In genomic region chr2:180894029-180894623, GRCm38 (mm10) we compare ENCODE assay signal across 9 mouse cellular contexts. TPM values are rescaled to one million over a fixed set of nuclear protein-coding genes. Genes with fewer than 3 reads are reported as not detected.
DNase-seq lines count a peak whose midpoint lies in the region; ATAC-seq and TF ChIP-seq lines count a peak whose summit lies in the region.
"Had no signal": no experiment of that assay in that cellular context is flagged by ENCODE, and none has a peak within 500 bp of the region (broad histone marks: within the 10 kb centered on the region; RNA-seq: fewer than 3 reads in every experiment).

No protein-coding gene starts in this region.

- H3K36me3 ChIP-seq in embryonic facial prominence, embryonic 15.5 days: no peaks in the 10 kb centered on the region
- no peaks in the 10 kb centered on the region for H3K36me3 ChIP-seq in hindbrain, embryonic 16.5 days (ENCODE audit: control insufficient read depth, insufficient read depth, low read length)
- peaks cover 13% of the 10 kb centered on the region for H3K36me3 ChIP-seq in midbrain, embryonic 10.5 days
- no peaks in the 10 kb centered on the region for H3K36me3 ChIP-seq in testis, adult 2 months (ENCODE audit: control insufficient read depth, insufficient read depth, low read length)

- TF ChIP-seq CTCF in testis, adult 2 months (IDR thresholded peaks at IDR 0.05; ENCODE audit: control insufficient read depth, insufficient read depth, insufficient replicate concordance, low read depth, low read length): no peak

- peak overlapping the region; percentile 85 for H3K4me2 ChIP-seq in embryonic facial prominence, embryonic 15.5 days (replicated peaks)
- peak overlapping the region; percentile 61 for H3K4me2 ChIP-seq in hindbrain, embryonic 16.5 days (ENCODE audit: low read length)

- peak; percentile 37 for DNase-seq in CD4-positive, CD25-positive, alpha-beta regulatory T cell, adult 2 months (ENCODE audit: low read depth, low spot score)
- DNase-seq in adrenal gland, postnatal 36 days: peak; percentile 82 to 84
- peak; percentile 41 to 55 for DNase-seq in left cerebral cortex, postnatal 25 days (ENCODE audit: low spot score in 2 of 2)
- peak; percentile 90 for DNase-seq in midbrain, embryonic 10.5 days (ENCODE audit: low spot score)

- peaks cover 82% of the 10 kb centered on the region for H3K27me3 ChIP-seq in embryonic facial prominence, embryonic 15.5 days
- 0 out of 2 replicates have a peak, but pooled peaks cover 4% of the 10 kb centered on the region for H3K27me3 ChIP-seq in hindbrain, embryonic 16.5 days (replicated peaks; ENCODE audit: control insufficient read depth, insufficient read depth, low read length)
- H3K27me3 ChIP-seq in midbrain, embryonic 10.5 days (ENCODE audit: low read depth, poor library complexity, severe bottlenecking): peaks cover 58% of the 10 kb centered on the region
- no peaks in the 10 kb centered on the region; the same call in 1 of the 2 replicates for H3K27me3 ChIP-seq in testis, adult 2 months (ENCODE audit: control insufficient read depth, insufficient read depth, low read length)

- no peak overlapping the region for H3K27ac ChIP-seq in embryonic facial prominence, embryonic 15.5 days (replicated peaks)
- peak overlapping the region; percentile 98 for H3K27ac ChIP-seq in hindbrain, embryonic 16.5 days (ENCODE audit: low read depth, low read length)
- peak overlapping the region; percentile 99 for H3K27ac ChIP-seq in midbrain, embryonic 10.5 days (replicated peaks)
- no peak overlapping the region for H3K27ac ChIP-seq in testis, adult 2 months (ENCODE audit: control insufficient read depth, insufficient read depth, low read depth, low read length)

- H3K4me3 ChIP-seq in embryonic facial prominence, embryonic 15.5 days (replicated peaks): peak overlapping the region; percentile 44
- H3K4me3 ChIP-seq in hindbrain, embryonic 16.5 days (ENCODE audit: low read length): peak overlapping the region; percentile 77
- H3K4me3 ChIP-seq in midbrain, embryonic 10.5 days: peak overlapping the region; percentile 78
- peak overlapping the region; percentile 62 for H3K4me3 ChIP-seq in testis, adult 2 months (ENCODE audit: control insufficient read depth, low read depth, low read length)
- H3K4me3 ChIP-seq: erythroblast, embryonic 14.5 days had no signal

- intact Hi-C loops in left cerebral cortex, postnatal 25 days (cut with DNase I): no loop called here

- H3K9ac ChIP-seq in embryonic facial prominence, embryonic 15.5 days: no peak overlapping the region
- H3K9ac ChIP-seq in hindbrain, embryonic 16.5 days (ENCODE audit: low read depth, low read length): peak overlapping the region; percentile 96

- TF ChIP-seq POLR2A in testis, adult 2 months (IDR thresholded peaks at IDR 0.05; ENCODE audit: control insufficient read depth, low read depth, low read length): no peak

- 3% methylated on average over 56 of the region's 57 CpGs for WGBS in embryonic facial prominence, embryonic 15.5 days
- WGBS in hindbrain, embryonic 16.5 days: under 1% methylated on average over 55 of the region's 57 CpGs
- WGBS in midbrain, embryonic 10.5 days: under 1% methylated on average over 57 of the region's 57 CpGs

- no peak for ATAC-seq in CD4-positive, CD25-positive, alpha-beta regulatory T cell, adult 4 months
- ATAC-seq in embryonic facial prominence, embryonic 15.5 days (ENCODE audit: insufficient number of reproducible peaks, low FRiP score, low TSS enrichment, low read depth): no peak; the same call in 1 of the 2 replicates
- ATAC-seq in hindbrain, embryonic 16.5 days: peak; percentile 9

- peaks cover 26% of the 10 kb centered on the region for H3K4me1 ChIP-seq in embryonic facial prominence, embryonic 15.5 days
- H3K4me1 ChIP-seq in hindbrain, embryonic 16.5 days (ENCODE audit: control insufficient read depth, insufficient read depth, low read depth, low read length): peaks cover 35% of the 10 kb centered on the region
- peaks cover 72% of the 10 kb centered on the region for H3K4me1 ChIP-seq in midbrain, embryonic 10.5 days
- peaks cover 38% of the 10 kb centered on the region for H3K4me1 ChIP-seq in testis, adult 2 months (ENCODE audit: control insufficient read depth, insufficient read depth, low read length)

- no peaks in the 10 kb centered on the region for H3K9me3 ChIP-seq in embryonic facial prominence, embryonic 15.5 days (replicated peaks)
- H3K9me3 ChIP-seq in hindbrain, embryonic 16.5 days (ENCODE audit: control insufficient read depth, low read length): no peaks in the 10 kb centered on the region
- H3K9me3 ChIP-seq in midbrain, embryonic 10.5 days (replicated peaks): no peaks in the 10 kb centered on the region

RNA-seq across cellular contexts. Expression of gene Ythdf1, which starts 26.6 kb away (rescaled TPM):
- polyA plus RNA-seq in CD4-positive, CD25-positive, alpha-beta regulatory T cell, adult 4 months (2017; shearing (Covaris generic)): 1 to 10 TPM; 7.5 to 9.2 TPM
- 10 to 100 TPM; 51.7 to 52.4 TPM for total RNA-seq in adrenal gland, postnatal 36 days (2021)
- polyA plus RNA-seq in embryonic facial prominence, embryonic 15.5 days (2015; fragmentation: Nextera tagmentation; extraction: Ambion mirVana): 57.9 and 59.7 TPM in 2 replicates
- 12.0 and 33.7 TPM in 2 replicates for polyA plus RNA-seq in hindbrain, embryonic 16.5 days (2015; fragmentation: Nextera tagmentation; extraction: Ambion mirVana)
- 10 to 100 TPM; 60.6 to 62.8 TPM for total RNA-seq in left cerebral cortex, postnatal 25 days (2021)
- polyA plus RNA-seq in midbrain, embryonic 10.5 days (2016; fragmentation: Nextera tagmentation; extraction: Ambion mirVana): 51.9 and 61.4 TPM in 2 replicates
- polyA plus RNA-seq in testis, adult 2 months (2012; rRNA removed): 22.5 TPM in 2 replicates

RNA-seq across cellular contexts. Expression of gene Birc7, which starts 34.7 kb away (rescaled TPM):
- polyA plus RNA-seq in CD4-positive, CD25-positive, alpha-beta regulatory T cell, adult 4 months (2017; shearing (Covaris generic)): not detected
- not detected for total RNA-seq in adrenal gland, postnatal 36 days (2021)
- polyA plus RNA-seq in embryonic facial prominence, embryonic 15.5 days (2015; fragmentation: Nextera tagmentation; extraction: Ambion mirVana): not detected in 2 replicates
- polyA plus RNA-seq in hindbrain, embryonic 16.5 days (2015; fragmentation: Nextera tagmentation; extraction: Ambion mirVana): 0.13 and 0.26 TPM in 2 replicates
- not detected for total RNA-seq in left cerebral cortex, postnatal 25 days (2021)
- polyA plus RNA-seq in midbrain, embryonic 10.5 days (2016; fragmentation: Nextera tagmentation; extraction: Ambion mirVana): 0.48 and 0.56 TPM in 2 replicates
- not detected in 2 replicates for polyA plus RNA-seq in testis, adult 2 months (2012; rRNA removed)
- polyA plus RNA-seq: erythroblast, embryonic 14.5 days had no signal

Comparison
In these comparisons a context has a peak if more than half of its experiments do, and no peak if none do; other contexts are left out.
1. DNase-seq: peak in every context shown above with its lines; median percentile 90 in midbrain, embryonic 10.5 days; 83 in adrenal gland, postnatal 36 days; 48 in left cerebral cortex, postnatal 25 days; 37 in CD4-positive, CD25-positive, alpha-beta regulatory T cell, adult 2 months.
2. H3K27ac ChIP-seq: peak in hindbrain, embryonic 16.5 days (single experiment) and midbrain, embryonic 10.5 days (single experiment); none in embryonic facial prominence, embryonic 15.5 days (single experiment) and testis, adult 2 months (single experiment).
3. Peak in every context shown above with its lines, with median percentiles within 50 percentile points of each other: H3K4me3 ChIP-seq.